Mouse (Mus musculus): ENCODE results near the gene Fgfr2. TPM values are rescaled to one million over a fixed set of nuclear protein-coding genes. Genes with fewer than 3 reads are reported as not detected.
A peak's percentile ranks its signal among the peaks of the same experiment; 100 is the strongest.

Fgfr2 gene
- polyA plus RNA-seq, 1 experiment, result 0.17 TPM

DNA sequence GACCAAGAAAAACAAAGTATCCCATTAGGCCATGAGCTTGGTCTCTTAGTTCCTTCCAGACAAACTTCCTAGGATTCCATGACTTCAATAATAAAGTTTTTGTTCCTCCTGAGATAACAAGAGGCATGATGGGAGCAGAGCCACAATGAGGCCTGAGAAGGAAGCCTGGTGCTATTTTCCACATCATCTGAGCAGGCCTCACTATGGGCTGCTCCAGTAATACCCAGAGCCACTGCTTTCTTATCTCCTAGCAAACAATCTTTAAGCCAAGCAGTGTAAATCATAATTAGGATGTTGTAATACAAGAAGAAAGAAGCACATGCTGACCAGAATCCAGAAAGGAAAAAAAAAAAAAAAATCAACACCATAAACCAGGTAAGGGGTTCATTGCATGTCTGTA, 6.6 kb downstream of the Fgfr2 start:
- Histone ChIP-seq H3K36me3 (ENCODE audit: control insufficient read depth, insufficient read depth) (no peaks in the 10 kb centered on the region), H3ac (ENCODE audit: control insufficient read depth, insufficient read length) (no peak overlapping the region), H3K4me3 (no peak overlapping the region), H3K27me3 (ENCODE audit: control insufficient read depth, insufficient read depth, insufficient read length) (no peaks in the 10 kb centered on the region), H3K79me2 (ENCODE audit: control insufficient read depth, insufficient read depth) (peaks cover 96% of the 10 kb centered on the region), H3K4me2 (ENCODE audit: low read depth) (no peak overlapping the region)
- TF ChIP-seq E2F4 (IDR thresholded peaks at IDR 0.05; ENCODE audit: insufficient read depth), result no peak
- TF ChIP-seq MYOD1 (IDR thresholded peaks at IDR 0.05; ENCODE audit: control insufficient read depth in 1 of 3, insufficient read length in 2 of 3, low read depth in 2 of 3), result no peak
- TF ChIP-seq TCF12 (IDR thresholded peaks at IDR 0.05; ENCODE audit: insufficient read depth, poor library complexity, severe bottlenecking), result no peak
- no peak for TF ChIP-seq REST (IDR thresholded peaks at IDR 0.05; ENCODE audit: insufficient read depth, insufficient read length)
- no peak for TF ChIP-seq TCF3 (IDR thresholded peaks at IDR 0.05; ENCODE audit: insufficient read length, low read depth)
- TF ChIP-seq SRF (IDR thresholded peaks at IDR 0.05; ENCODE audit: control insufficient read depth, insufficient read length, low read depth), result no peak
- TF ChIP-seq POLR2A (IDR thresholded peaks at IDR 0.05; ENCODE audit: insufficient read length, low read depth), result no peak
- TF ChIP-seq MYOG (IDR thresholded peaks at IDR 0.05; ENCODE audit: control insufficient read depth in 1 of 3, insufficient read depth in 1 of 3, insufficient read length in 2 of 3, low read depth in 2 of 3), result no peak
- no peak for TF ChIP-seq MAX (IDR thresholded peaks at IDR 0.05; ENCODE audit: low read depth)
- TF ChIP-seq CEBPB (IDR thresholded peaks at IDR 0.05; ENCODE audit: insufficient read depth, poor library complexity, severe bottlenecking), result no peak
- TF ChIP-seq POLR2AphosphoS2 (IDR thresholded peaks at IDR 0.05; ENCODE audit: insufficient read length, low read depth), result no peak
- TF ChIP-seq USF1 (IDR thresholded peaks at IDR 0.05; ENCODE audit: low read depth), result no peak

DNA sequence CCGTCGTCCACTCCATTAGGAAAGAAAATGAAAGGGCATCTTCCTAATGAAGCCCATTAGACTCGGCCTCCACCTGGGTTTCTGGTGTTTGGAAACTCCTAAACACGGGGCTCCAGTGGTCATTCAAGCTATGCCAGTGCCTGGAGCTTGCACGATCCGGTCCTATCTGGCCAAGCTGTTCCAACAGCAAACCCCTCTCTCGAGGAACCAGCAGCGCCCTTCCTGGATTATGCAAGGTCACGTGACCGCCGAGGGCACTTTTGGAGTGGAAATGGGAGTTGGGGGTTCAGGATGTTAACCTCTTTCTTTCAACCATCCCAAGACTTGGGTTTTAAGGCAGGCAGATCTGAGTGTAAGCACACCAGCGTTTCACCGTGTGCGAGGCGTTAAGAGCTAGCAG, 7.3 kb downstream of the Fgfr2 start:
- Histone ChIP-seq H3K4me3 (no peak overlapping the region), H3K27me3 (ENCODE audit: control insufficient read depth, insufficient read depth, insufficient read length) (no peaks in the 10 kb centered on the region), H3ac (ENCODE audit: control insufficient read depth, insufficient read length) (no peak overlapping the region), H3K4me2 (ENCODE audit: low read depth) (no peak overlapping the region), H3K79me2 (ENCODE audit: control insufficient read depth, insufficient read depth) (peaks cover 96% of the 10 kb centered on the region), H3K36me3 (ENCODE audit: control insufficient read depth, insufficient read depth) (no peaks in the 10 kb centered on the region)
- TF ChIP-seq POLR2A (IDR thresholded peaks at IDR 0.05; ENCODE audit: insufficient read length, low read depth), result no peak
- TF ChIP-seq E2F4 (IDR thresholded peaks at IDR 0.05; ENCODE audit: insufficient read depth), result no peak
- TF ChIP-seq MAX (IDR thresholded peaks at IDR 0.05; ENCODE audit: low read depth), result no peak
- TF ChIP-seq TCF3 (IDR thresholded peaks at IDR 0.05; ENCODE audit: insufficient read length, low read depth), result no peak
- TF ChIP-seq TCF12 (IDR thresholded peaks at IDR 0.05; ENCODE audit: insufficient read depth, poor library complexity, severe bottlenecking), result no peak
- no peak for TF ChIP-seq REST (IDR thresholded peaks at IDR 0.05; ENCODE audit: insufficient read depth, insufficient read length)
- TF ChIP-seq MYOD1 (IDR thresholded peaks at IDR 0.05; ENCODE audit: control insufficient read depth in 1 of 3, insufficient read length in 2 of 3, low read depth in 2 of 3), result no peak
- TF ChIP-seq MYOG (IDR thresholded peaks at IDR 0.05; ENCODE audit: control insufficient read depth in 1 of 3, insufficient read depth in 1 of 3, insufficient read length in 2 of 3, low read depth in 2 of 3), result no peak
- no peak for TF ChIP-seq CEBPB (IDR thresholded peaks at IDR 0.05; ENCODE audit: insufficient read depth, poor library complexity, severe bottlenecking)
- TF ChIP-seq SRF (IDR thresholded peaks at IDR 0.05; ENCODE audit: control insufficient read depth, insufficient read length, low read depth), result no peak
- no peak for TF ChIP-seq USF1 (IDR thresholded peaks at IDR 0.05; ENCODE audit: low read depth)

DNA sequence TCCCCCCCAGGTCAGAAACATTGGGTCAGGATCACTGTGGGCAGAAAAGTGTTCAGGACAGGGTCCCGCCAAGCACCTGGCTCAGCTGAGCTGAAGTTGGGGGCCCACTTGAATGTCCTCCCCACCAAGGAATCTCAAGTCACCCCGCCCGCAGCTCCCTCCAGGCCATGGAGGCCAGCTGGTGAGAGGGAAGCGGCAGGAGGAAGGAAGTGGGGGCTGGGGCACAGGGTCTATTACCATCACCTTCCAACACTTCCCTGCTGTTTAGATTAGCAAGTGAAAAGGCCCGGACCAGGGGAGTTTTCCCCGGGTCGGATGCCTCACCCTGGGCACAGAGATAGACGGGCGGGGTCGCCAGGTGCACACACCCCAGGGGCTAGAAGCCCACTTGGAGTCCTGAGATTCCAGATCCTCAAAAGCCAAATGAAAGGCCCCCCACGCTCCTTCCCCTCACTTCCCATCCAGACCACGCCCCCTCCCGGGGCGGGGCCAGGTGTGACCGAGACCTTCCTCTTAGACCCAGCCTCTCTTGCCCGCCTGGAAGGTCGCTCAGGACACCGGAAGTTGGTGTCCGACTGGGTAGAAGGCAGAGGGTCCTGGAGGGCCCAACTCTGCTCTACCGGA, 8.2 kb downstream of the Fgfr2 start:
- Histone ChIP-seq H3K36me3 (ENCODE audit: control insufficient read depth, insufficient read depth) (no peaks in the 10 kb centered on the region), H3K79me2 (ENCODE audit: control insufficient read depth, insufficient read depth) (peaks cover 96% of the 10 kb centered on the region), H3K4me2 (ENCODE audit: low read depth) (no peak overlapping the region), H3K4me3 (no peak overlapping the region), H3ac (ENCODE audit: control insufficient read depth, insufficient read length) (no peak overlapping the region), H3K27me3 (ENCODE audit: control insufficient read depth, insufficient read depth, insufficient read length) (no peaks in the 10 kb centered on the region)
- TF ChIP-seq MYOD1 (IDR thresholded peaks at IDR 0.05; ENCODE audit: control insufficient read depth in 1 of 3, insufficient read length in 2 of 3, low read depth in 2 of 3) (no peak), POLR2A (IDR thresholded peaks at IDR 0.05; ENCODE audit: insufficient read length, low read depth) (no peak), MYOG (IDR thresholded peaks at IDR 0.05; ENCODE audit: control insufficient read depth in 1 of 3, insufficient read depth in 1 of 3, insufficient read length in 2 of 3, low read depth in 2 of 3) (peak in 1 of 3 experiments; percentile 20), TCF12 (IDR thresholded peaks at IDR 0.05; ENCODE audit: insufficient read depth, poor library complexity, severe bottlenecking) (no peak), MAX (IDR thresholded peaks at IDR 0.05; ENCODE audit: low read depth) (no peak)

DNA sequence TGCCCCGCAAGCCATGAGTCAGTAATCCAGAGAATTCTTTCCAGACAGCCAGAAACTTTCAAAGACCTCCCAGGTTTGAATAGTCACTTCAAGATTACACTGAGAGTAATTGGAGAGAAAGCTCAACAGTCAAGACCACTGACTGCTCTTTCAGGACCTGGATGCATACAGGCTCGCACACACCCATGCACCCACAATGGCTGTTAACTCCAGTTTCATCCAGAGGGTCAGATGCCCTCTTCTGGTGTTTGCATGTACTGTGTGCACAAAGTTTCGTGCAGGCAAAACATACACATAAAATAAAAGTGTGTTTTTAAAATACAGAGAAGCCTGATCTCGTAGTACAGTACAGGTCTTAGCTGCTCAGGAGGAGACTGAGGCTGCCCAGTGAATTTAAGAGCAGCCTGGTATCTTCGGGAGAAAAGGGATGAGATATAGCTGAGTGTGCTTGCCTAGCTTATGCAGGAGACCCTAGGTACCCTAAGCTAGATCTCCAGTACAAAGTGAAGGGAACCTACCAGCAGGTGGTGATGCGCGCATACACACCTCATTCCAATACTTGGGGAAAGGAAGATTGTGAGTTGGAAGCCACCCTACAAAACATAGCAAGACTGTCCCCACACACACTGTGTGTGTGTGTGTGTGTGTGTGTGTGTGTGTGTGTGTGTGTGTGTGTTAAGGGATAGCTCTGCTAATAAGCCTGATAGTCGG, 9.8 kb downstream of the Fgfr2 start:
- Histone ChIP-seq H3ac (ENCODE audit: control insufficient read depth, insufficient read length) (no peak overlapping the region), H3K4me3 (no peak overlapping the region), H3K79me2 (ENCODE audit: control insufficient read depth, insufficient read depth) (peaks cover 96% of the 10 kb centered on the region), H3K36me3 (ENCODE audit: control insufficient read depth, insufficient read depth) (no peaks in the 10 kb centered on the region), H3K27me3 (ENCODE audit: control insufficient read depth, insufficient read depth, insufficient read length) (no peaks in the 10 kb centered on the region), H3K4me2 (ENCODE audit: low read depth) (peak overlapping the region; percentile 77)
- no peak for TF ChIP-seq TCF12 (IDR thresholded peaks at IDR 0.05; ENCODE audit: insufficient read depth, poor library complexity, severe bottlenecking)
- TF ChIP-seq TCF3 (IDR thresholded peaks at IDR 0.05; ENCODE audit: insufficient read length, low read depth), result no peak
- no peak for TF ChIP-seq MYOG (IDR thresholded peaks at IDR 0.05; ENCODE audit: control insufficient read depth in 1 of 3, insufficient read depth in 1 of 3, insufficient read length in 2 of 3, low read depth in 2 of 3)
- TF ChIP-seq MYOD1 (IDR thresholded peaks at IDR 0.05; ENCODE audit: control insufficient read depth in 1 of 3, insufficient read length in 2 of 3, low read depth in 2 of 3), result no peak
- no peak for TF ChIP-seq POLR2AphosphoS2 (IDR thresholded peaks at IDR 0.05; ENCODE audit: insufficient read length, low read depth)
- TF ChIP-seq E2F4 (IDR thresholded peaks at IDR 0.05; ENCODE audit: insufficient read depth), result no peak
- no peak for TF ChIP-seq CEBPB (IDR thresholded peaks at IDR 0.05; ENCODE audit: insufficient read depth, poor library complexity, severe bottlenecking)
- no peak for TF ChIP-seq REST (IDR thresholded peaks at IDR 0.05; ENCODE audit: insufficient read depth, insufficient read length)
- no peak for TF ChIP-seq POLR2A (IDR thresholded peaks at IDR 0.05; ENCODE audit: insufficient read length, low read depth)
- TF ChIP-seq MAX (IDR thresholded peaks at IDR 0.05; ENCODE audit: low read depth), result no peak
- no peak for TF ChIP-seq SRF (IDR thresholded peaks at IDR 0.05; ENCODE audit: control insufficient read depth, insufficient read length, low read depth)
